Mouse (Mus musculus): Measurements from ENCODE around the gene Bcdin3d.
A peak's percentile ranks its signal among the peaks of the same experiment; 100 is the strongest.

- TF ChIP-seq POLR2A (IDR thresholded peaks at IDR 0.05; ENCODE audit: insufficient read depth, low read depth, low read length) (peak; percentile 12; the same call in 1 of the 2 replicates), CTCF (IDR thresholded peaks at IDR 0.05; ENCODE audit: insufficient read depth, low read depth, low read length) (no peak)
Measured at GRCm38 (mm10) chr15:99457606-99458401, 16.7 kb downstream of the Bcdin3d start, which contains the start of gene Nckap5l.
